Comparison of ENCODE assay signal across 8 mouse cellular contexts in genomic region chr10:111600677-111601099, GRCm38 (mm10).
DNase-seq lines count a peak whose midpoint lies in the region; ATAC-seq and TF ChIP-seq lines count a peak whose summit lies in the region.

No protein-coding gene starts in this region.

- H3K27ac ChIP-seq in forebrain, embryonic 12.5 days = no peak overlapping the region
- H3K27ac ChIP-seq in heart, embryonic 12.5 days (ENCODE audit: poor library complexity, severe bottlenecking) = peak overlapping the region; percentile 22
- peak overlapping the region; percentile 70 for H3K27ac ChIP-seq in kidney, embryonic 16.5 days (ENCODE audit: low read length)

- 22% methylated on average over 2 of the region's 2 CpGs for WGBS in forebrain, embryonic 12.5 days
- WGBS in heart, embryonic 12.5 days = 3% methylated on average over 2 of the region's 2 CpGs
- 6% methylated on average over 2 of the region's 2 CpGs for WGBS in kidney, embryonic 16.5 days

- no peaks in the 10 kb centered on the region for H3K79me2 ChIP-seq in myocyte (ENCODE audit: control insufficient read depth, insufficient read depth)

- no peak overlapping the region for H3ac ChIP-seq in myocyte (ENCODE audit: control insufficient read depth, insufficient read length)

- TF ChIP-seq POLR2A in myocyte (IDR thresholded peaks at IDR 0.05; ENCODE audit: insufficient read length, low read depth) = no peak

- no peak overlapping the region for H3K4me3 ChIP-seq in forebrain, embryonic 12.5 days (replicated peaks)
- no peak overlapping the region for H3K4me3 ChIP-seq in heart, embryonic 12.5 days
- H3K4me3 ChIP-seq in kidney, embryonic 16.5 days (ENCODE audit: low read length) = no peak overlapping the region
- no peak overlapping the region for H3K4me3 ChIP-seq in myocyte

- H3K4me2 ChIP-seq in forebrain, embryonic 12.5 days = no peak overlapping the region
- H3K4me2 ChIP-seq in heart, embryonic 12.5 days = peak overlapping the region; percentile 13; the same call in 1 of the 2 replicates
- H3K4me2 ChIP-seq in kidney, embryonic 16.5 days (replicated peaks; ENCODE audit: low read depth, low read length) = no peak overlapping the region
- peak overlapping the region; percentile 70 for H3K4me2 ChIP-seq in myocyte (ENCODE audit: low read depth)

- H3K36me3 ChIP-seq in forebrain, embryonic 12.5 days (replicated peaks) = no peaks in the 10 kb centered on the region
- no peaks in the 10 kb centered on the region for H3K36me3 ChIP-seq in heart, embryonic 12.5 days
- H3K36me3 ChIP-seq in kidney, embryonic 16.5 days (ENCODE audit: insufficient read depth, low read length) = no peaks in the 10 kb centered on the region
- H3K36me3 ChIP-seq in myocyte (ENCODE audit: control insufficient read depth, insufficient read depth) = no peaks in the 10 kb centered on the region

- no peaks in the 10 kb centered on the region for H3K27me3 ChIP-seq in forebrain, embryonic 12.5 days
- H3K27me3 ChIP-seq in heart, embryonic 12.5 days (replicated peaks) = no peaks in the 10 kb centered on the region
- H3K27me3 ChIP-seq in kidney, embryonic 16.5 days (ENCODE audit: insufficient read depth, low read length) = no peaks in the 10 kb centered on the region
- H3K27me3 ChIP-seq in myocyte (ENCODE audit: control insufficient read depth, insufficient read depth, insufficient read length) = no peaks in the 10 kb centered on the region

- DNase-seq in cerebellum, adult 9-10 months = peak; percentile 7
- DNase-seq in liver = peak; percentile 64
- peak; percentile 37 for DNase-seq in thymus, postnatal 25 days

- ATAC-seq in cerebellum, adult (ENCODE audit: insufficient number of reproducible peaks, low FRiP score, low TSS enrichment) = no peak
- 0 out of 2 replicates have a peak, but pooled peaks have one; percentile 27 for ATAC-seq in forebrain, embryonic 12.5 days (ENCODE audit: low FRiP score)
- ATAC-seq in heart, embryonic 12.5 days (ENCODE audit: insufficient number of reproducible peaks, low FRiP score) = peak; percentile 82
- ATAC-seq in kidney, embryonic 16.5 days (ENCODE audit: low FRiP score, low TSS enrichment) = peak; percentile 90

- peaks cover 12% of the 10 kb centered on the region for H3K4me1 ChIP-seq in forebrain, embryonic 12.5 days
- peaks cover 39% of the 10 kb centered on the region for H3K4me1 ChIP-seq in heart, embryonic 12.5 days (replicated peaks)
- peaks cover 32% of the 10 kb centered on the region for H3K4me1 ChIP-seq in kidney, embryonic 16.5 days (ENCODE audit: insufficient read depth, low read length)

- no peaks in the 10 kb centered on the region for H3K9me3 ChIP-seq in forebrain, embryonic 12.5 days
- H3K9me3 ChIP-seq in heart, embryonic 12.5 days (replicated peaks) = no peaks in the 10 kb centered on the region
- no peaks in the 10 kb centered on the region for H3K9me3 ChIP-seq in kidney, embryonic 16.5 days (ENCODE audit: low read length)

- H3K9ac ChIP-seq in forebrain, embryonic 12.5 days = no peak overlapping the region
- H3K9ac ChIP-seq in heart, embryonic 12.5 days = no peak overlapping the region
- H3K9ac ChIP-seq in kidney, embryonic 16.5 days (replicated peaks; ENCODE audit: low read length) = no peak overlapping the region

TF ChIP-seq in myocyte, 11 proteins besides CTCF, POLR2A, EP300 and RAD21:
- peak in 2 of 3 experiments; percentile 16 to 63 for TF ChIP-seq MYOD1 (IDR thresholded peaks at IDR 0.05; ENCODE audit: control insufficient read depth in 1 of 3, insufficient read length in 2 of 3, low read depth in 2 of 3)
- TF ChIP-seq MYOG (IDR thresholded peaks at IDR 0.05; ENCODE audit: control insufficient read depth in 1 of 3, insufficient read depth in 1 of 3, insufficient read length in 2 of 3, low read depth in 2 of 3) = peak in 2 of 3 experiments; percentile 14 to 15
- no peak for TF ChIP-seq CEBPB (IDR thresholded peaks at IDR 0.05; ENCODE audit: insufficient read depth, poor library complexity, severe bottlenecking)

Comparison
In these comparisons a context has a peak if more than half of its experiments do, and no peak if none do; other contexts are left out.
1. DNase-seq: peak in every context shown above with its lines; median percentile 64 in liver; 37 in thymus, postnatal 25 days; 7 in cerebellum, adult 9-10 months.
2. H3K4me2 ChIP-seq: peak in heart, embryonic 12.5 days (single experiment) and myocyte (single experiment); none in forebrain, embryonic 12.5 days (single experiment) and kidney, embryonic 16.5 days (single experiment).